Mouse (Mus musculus): ENCODE measurements around the gene Brsk1. TPM values are rescaled to one million over a fixed set of nuclear protein-coding genes. Genes with fewer than 3 reads are reported as not detected.

The Brsk1 gene
- polyA plus RNA-seq, 1 experiment from 2014 or later: not detected

- no peaks in the 10 kb centered on the region for H3K27me3 ChIP-seq (ENCODE audit: insufficient read depth, low read length)
- no peak overlapping the region for H3K4me2 ChIP-seq (ENCODE audit: low read depth, low read length)
- TF ChIP-seq CTCF (IDR thresholded peaks at IDR 0.05; ENCODE audit: low read depth) (no peak), EP300 (IDR thresholded peaks at IDR 0.05; ENCODE audit: low read depth) (no peak)
- peaks cover 6% of the 10 kb centered on the region for H3K4me1 ChIP-seq (ENCODE audit: insufficient read depth)
- no peak overlapping the region for H3K9ac ChIP-seq (replicated peaks)
- DNase-seq (no peak), ATAC-seq (no peak)
- no peaks in the 10 kb centered on the region for H3K36me3 ChIP-seq (replicated peaks; ENCODE audit: insufficient read depth, low read length)
- 57% methylated on average over 5 of the region's 5 CpGs for WGBS (ENCODE audit: insufficient replicate concordance)
- H3K4me3 ChIP-seq (ENCODE audit: low read depth, low read length): no peak overlapping the region
- no peak overlapping the region for H3K27ac ChIP-seq (ENCODE audit: low read depth)
- H3K9me3 ChIP-seq (ENCODE audit: low read length): no peaks in the 10 kb centered on the region
Observed at GRCm38 (mm10) chr7:4731090-4731489, 40.7 kb downstream of the Brsk1 start.

DNA sequence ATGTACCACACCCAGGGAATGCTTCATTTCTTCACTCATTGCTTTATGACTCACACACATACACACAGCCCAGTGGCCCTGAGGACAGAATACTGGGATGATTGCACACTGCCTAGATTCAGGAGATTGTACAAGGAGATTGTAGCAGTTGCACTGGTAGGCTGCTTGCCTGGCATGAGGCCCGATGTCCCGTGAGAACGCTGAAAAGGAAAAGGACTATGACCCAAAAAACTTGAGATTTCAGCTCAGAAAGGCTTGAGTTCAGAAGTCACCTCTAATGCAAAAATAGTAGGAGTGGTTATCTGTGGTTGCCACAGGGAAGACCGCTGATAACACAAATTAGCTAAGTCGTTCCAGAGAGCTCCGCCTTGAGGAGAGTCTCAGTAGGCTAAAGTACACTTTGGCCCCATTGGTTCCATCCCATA lies 42.6 kb downstream of the Brsk1 start:
- no peak overlapping the region for H3K27ac ChIP-seq (ENCODE audit: low read depth)
- H3K4me1 ChIP-seq (ENCODE audit: insufficient read depth): peaks cover 6% of the 10 kb centered on the region
- DNase-seq (no peak), ATAC-seq (peak; percentile 48; the same call in 1 of the 2 replicates)
- TF ChIP-seq EP300 (IDR thresholded peaks at IDR 0.05; ENCODE audit: low read depth): peak; percentile 55
- TF ChIP-seq CTCF (IDR thresholded peaks at IDR 0.05; ENCODE audit: low read depth): peak; percentile 51
- H3K9ac ChIP-seq (replicated peaks): no peak overlapping the region
- no peaks in the 10 kb centered on the region for H3K36me3 ChIP-seq (replicated peaks; ENCODE audit: insufficient read depth, low read length)
- H3K4me3 ChIP-seq (ENCODE audit: low read depth, low read length): no peak overlapping the region
- no peaks in the 10 kb centered on the region for H3K27me3 ChIP-seq (ENCODE audit: insufficient read depth, low read length)
- no peaks in the 10 kb centered on the region for H3K9me3 ChIP-seq (ENCODE audit: low read length)
- 0 out of 2 replicates have a peak overlapping the region, but pooled peaks have one; percentile 20 for H3K4me2 ChIP-seq (ENCODE audit: low read depth, low read length)
- WGBS (ENCODE audit: insufficient replicate concordance): 20% methylated on average over 6 of the region's 6 CpGs

DNA sequence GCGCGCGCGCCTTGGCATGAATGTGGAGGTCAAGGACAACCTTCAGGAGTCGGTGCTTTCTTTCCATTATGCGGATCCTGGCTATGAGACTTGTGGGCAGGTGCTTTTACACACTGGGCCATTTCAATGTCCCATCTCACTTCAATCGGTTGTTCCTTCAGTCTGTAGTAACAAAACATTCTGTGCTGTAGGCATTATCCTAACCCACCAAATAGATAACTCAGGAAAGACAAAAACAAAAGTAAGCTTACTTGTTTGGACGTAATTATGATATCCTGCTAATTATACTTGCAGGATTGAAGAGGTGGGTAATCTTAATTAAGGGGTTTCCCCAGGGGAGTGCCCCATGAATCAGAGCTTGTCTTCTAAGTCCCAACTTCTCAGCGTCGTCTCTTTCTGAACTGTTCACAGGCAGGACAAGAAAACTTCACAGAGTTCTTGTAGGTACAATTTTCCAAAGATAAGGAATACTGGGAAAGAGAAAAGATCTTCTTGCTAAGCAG lies 48.7 kb downstream of the Brsk1 start:
- peak overlapping the region; percentile 96 for H3K4me3 ChIP-seq (ENCODE audit: low read depth, low read length)
- peaks cover 40% of the 10 kb centered on the region for H3K4me1 ChIP-seq (ENCODE audit: insufficient read depth)
- no peaks in the 10 kb centered on the region for H3K27me3 ChIP-seq (ENCODE audit: insufficient read depth, low read length)
- H3K27ac ChIP-seq (ENCODE audit: low read depth): peak overlapping the region; percentile 72
- H3K36me3 ChIP-seq (replicated peaks; ENCODE audit: insufficient read depth, low read length): peaks cover 17% of the 10 kb centered on the region
- no peaks in the 10 kb centered on the region for H3K9me3 ChIP-seq (ENCODE audit: low read length)
- DNase-seq: no peak
- WGBS (ENCODE audit: insufficient replicate concordance): 53% methylated on average over 10 of the region's 10 CpGs
- H3K4me2 ChIP-seq (ENCODE audit: low read depth, low read length): peak overlapping the region; percentile 96
- ATAC-seq: no peak
- H3K9ac ChIP-seq (replicated peaks): no peak overlapping the region
- TF ChIP-seq CTCF (IDR thresholded peaks at IDR 0.05; ENCODE audit: low read depth) (no peak), EP300 (IDR thresholded peaks at IDR 0.05; ENCODE audit: low read depth) (no peak)

DNA sequence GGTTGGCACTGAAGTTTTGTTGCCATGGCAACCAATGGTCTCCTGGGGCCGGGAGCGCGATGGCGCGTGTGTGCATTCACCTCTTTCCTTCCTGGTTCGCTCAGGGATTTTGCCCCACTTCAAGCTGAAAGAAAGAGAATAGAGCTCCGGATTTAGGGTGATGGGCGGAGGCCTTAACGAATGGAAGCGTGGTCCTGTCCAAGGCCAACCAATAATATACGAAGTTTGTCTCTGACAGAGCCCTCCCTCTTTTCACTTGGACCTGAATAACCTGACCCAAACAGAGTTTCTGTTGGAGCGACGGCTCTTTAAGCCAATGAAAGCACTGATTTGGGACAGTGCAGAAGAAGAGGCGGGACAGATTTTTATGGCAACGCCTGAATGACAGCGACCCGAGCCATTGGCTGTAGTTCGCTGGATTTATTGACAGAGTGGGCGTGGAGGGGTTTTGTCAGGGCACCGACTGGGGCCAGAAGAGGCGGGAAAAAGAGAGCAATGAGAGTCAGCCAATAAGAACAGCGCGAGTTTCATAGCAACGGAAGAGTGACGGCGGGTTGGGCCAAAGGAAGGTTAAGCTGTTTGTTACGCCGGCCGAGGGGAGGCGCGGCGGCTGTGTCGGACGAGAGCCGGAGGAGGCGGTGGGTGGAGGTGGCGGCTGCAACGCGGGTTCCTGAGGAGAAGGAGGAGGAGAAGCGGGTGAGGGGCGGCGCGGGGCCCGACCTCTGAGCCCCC lies 49.3 kb downstream of the Brsk1 start, which contains the start of gene Kmt5c:
TSS of gene Kmt5c (plus strand) at position 572 of the 732 bp plus-strand sequence.
- TF ChIP-seq CTCF (IDR thresholded peaks at IDR 0.05; ENCODE audit: low read depth): peak; percentile 48
- TF ChIP-seq EP300 (IDR thresholded peaks at IDR 0.05; ENCODE audit: low read depth): peak; percentile 85
- DNase-seq (peak; percentile 94), ATAC-seq (peak; percentile 90)
- H3K9ac ChIP-seq (replicated peaks): peak within 1 kb of the TSS; percentile 89
- H3K4me1 ChIP-seq (ENCODE audit: insufficient read depth): peaks cover 42% of the 10 kb centered on the region
- H3K4me2 ChIP-seq (ENCODE audit: low read depth, low read length): peak within 1 kb of the TSS; percentile 96
- peak within 1 kb of the TSS; percentile 94 for H3K27ac ChIP-seq (ENCODE audit: low read depth)
- peak within 1 kb of the TSS; percentile 96 for H3K4me3 ChIP-seq (ENCODE audit: low read depth, low read length)
- peaks cover 23% of the 10 kb centered on the region for H3K36me3 ChIP-seq (replicated peaks; ENCODE audit: insufficient read depth, low read length)
- under 1% methylated on average over 41 of the region's 44 CpGs for WGBS (ENCODE audit: insufficient replicate concordance)
- H3K27me3 ChIP-seq (ENCODE audit: insufficient read depth, low read length): no peaks in the 10 kb centered on the region
- no peaks in the 10 kb centered on the region for H3K9me3 ChIP-seq (ENCODE audit: low read length)

GRCm38 (mm10) chr7:4740309-4740727 lies 49.9 kb downstream of the Brsk1 start:
- ATAC-seq (peak; percentile 1), DNase-seq (no peak)
- TF ChIP-seq EP300 (IDR thresholded peaks at IDR 0.05; ENCODE audit: low read depth) (no peak), CTCF (IDR thresholded peaks at IDR 0.05; ENCODE audit: low read depth) (no peak)
- WGBS (ENCODE audit: insufficient replicate concordance): 0% methylated on average over 9 of the region's 14 CpGs
- Histone ChIP-seq H3K4me1 (ENCODE audit: insufficient read depth) (peaks cover 45% of the 10 kb centered on the region), H3K4me3 (ENCODE audit: low read depth, low read length) (peak overlapping the region; percentile 96), H3K9ac (replicated peaks) (peak overlapping the region; percentile 89), H3K27ac (ENCODE audit: low read depth) (peak overlapping the region; percentile 94), H3K36me3 (replicated peaks; ENCODE audit: insufficient read depth, low read length) (peaks cover 27% of the 10 kb centered on the region), H3K9me3 (ENCODE audit: low read length) (no peaks in the 10 kb centered on the region), H3K4me2 (ENCODE audit: low read depth, low read length) (peak overlapping the region; percentile 96), H3K27me3 (ENCODE audit: insufficient read depth, low read length) (no peaks in the 10 kb centered on the region)

DNA sequence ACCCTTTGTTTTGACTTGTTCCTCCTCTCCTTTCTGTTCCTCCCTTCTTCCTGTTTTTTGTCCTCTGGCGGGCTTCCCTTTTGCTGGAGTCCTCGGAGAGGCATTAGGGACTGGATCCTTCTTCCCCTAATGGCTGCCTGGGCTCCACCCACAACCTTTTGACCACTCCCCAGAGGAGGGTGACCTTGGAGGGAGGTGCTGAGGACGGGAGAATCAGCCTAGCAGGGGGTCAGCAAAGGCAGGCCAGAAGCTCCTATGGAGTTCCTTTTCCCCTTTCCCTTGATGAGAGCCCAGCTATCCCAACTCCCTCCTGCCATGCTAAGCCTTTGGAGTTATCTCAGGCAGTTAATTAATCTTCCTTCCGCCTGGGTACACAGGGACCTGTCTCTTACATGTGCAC lies 50.7 kb downstream of the Brsk1 start:
- Histone ChIP-seq H3K4me1 (ENCODE audit: insufficient read depth) (peaks cover 50% of the 10 kb centered on the region), H3K36me3 (replicated peaks; ENCODE audit: insufficient read depth, low read length) (peaks cover 35% of the 10 kb centered on the region), H3K9ac (replicated peaks) (peak overlapping the region; percentile 89), H3K27me3 (ENCODE audit: insufficient read depth, low read length) (no peaks in the 10 kb centered on the region), H3K4me2 (ENCODE audit: low read depth, low read length) (peak overlapping the region; percentile 96), H3K4me3 (ENCODE audit: low read depth, low read length) (peak overlapping the region; percentile 96), H3K9me3 (ENCODE audit: low read length) (no peaks in the 10 kb centered on the region), H3K27ac (ENCODE audit: low read depth) (peak overlapping the region; percentile 94)
- no peak for ATAC-seq
- peak; percentile 79 for DNase-seq
- 7% methylated on average over 4 of the region's 4 CpGs for WGBS (ENCODE audit: insufficient replicate concordance)
- TF ChIP-seq CTCF (IDR thresholded peaks at IDR 0.05; ENCODE audit: low read depth) (no peak), EP300 (IDR thresholded peaks at IDR 0.05; ENCODE audit: low read depth) (no peak)
